Mouse (Mus musculus) embryonic facial prominence, embryonic 11.5 days (tissue): ENCODE data around the gene Hormad2. TPM values are rescaled to one million over a fixed set of nuclear protein-coding genes. Genes with fewer than 3 reads are reported as not detected.

ENCODE experiments used
- ATAC-seq: fragments of 200-750 bp; cut with Nextera tagmentation; replicated peaks from 2 replicates; pipeline ENCODE4 v1.8.0; 2017; ENCODE audit warnings: low read depth; ENCODE audit not compliant: insufficient number of reproducible peaks, low FRiP score, low TSS enrichment
- DNase-seq: peaks from one replicate; pipeline ENCODE4 v3.0.0-alpha.2; 2015; ENCODE audit warnings: low spot score
- H3K27ac ChIP-seq: fragments of 300-500 bp; sonication (generic); replicated peaks from 2 replicates; pipeline ENCODE4 v1.5.1; 2014; ENCODE audit warnings: mild to moderate bottlenecking, low read depth, low read length, control low read depth
- H3K27me3 ChIP-seq: fragments of 300-500 bp; sonication (generic); 2 replicates; pipeline ENCODE4 v1.6.1; 2014; ENCODE audit warnings: mild to moderate bottlenecking, low read length, moderate library complexity, mixed read lengths; ENCODE audit not compliant: control insufficient read depth, insufficient read depth
- H3K36me3 ChIP-seq: fragments of 300-500 bp; sonication (generic); replicated peaks from 2 replicates; pipeline ENCODE4 v1.6.1; 2014; ENCODE audit warnings: low read depth, mild to moderate bottlenecking, low read length, moderate library complexity, mixed read lengths; ENCODE audit not compliant: control insufficient read depth, insufficient read depth
- H3K4me1 ChIP-seq: fragments of 300-500 bp; sonication (generic); 2 replicates; pipeline ENCODE4 v1.6.1; 2014; ENCODE audit warnings: low read length, mixed read lengths; ENCODE audit not compliant: control insufficient read depth, insufficient read depth
- H3K4me2 ChIP-seq: fragments of 300-500 bp; sonication (generic); 2 replicates; pipeline ENCODE4 v1.6.1; 2014; ENCODE audit warnings: low read depth, mild to moderate bottlenecking, control low read depth, low read length, moderate library complexity
- H3K4me3 ChIP-seq: fragments of 300-500 bp; sonication (generic); 2 replicates; pipeline ENCODE4 v1.5.1; 2014; ENCODE audit warnings: low read depth, low read length, control low read depth
- H3K9ac ChIP-seq: fragments of 300-500 bp; sonication (generic); replicated peaks from 2 replicates; pipeline ENCODE4 v1.6.1; 2014; ENCODE audit warnings: mild to moderate bottlenecking, control low read depth, low read length
- H3K9me3 ChIP-seq: fragments of 300-500 bp; sonication (generic); replicated peaks from 2 replicates; pipeline ENCODE4 v1.6.1; 2016; ENCODE audit warnings: mild to moderate bottlenecking, low read length, inconsistent platforms, mixed read lengths; ENCODE audit not compliant: control insufficient read depth
- whole genome bisulfite sequencing: fragments of 180-500 bp; shearing (Covaris S2); extraction: QIAGEN DNeasy Blood & Tissue Kit; methylation state at CpG from one replicate; pipeline ENCODE4 v1.1.7; 2014; 5-methylcytosine and 5-hydroxymethylcytosine counted together
- polyA plus RNA-seq: library from polyadenylated mRNA; unstranded; fragments of >200 nt; fragmentation: Nextera tagmentation; extraction: Ambion mirVana; gene quantifications from 2 replicates; pipeline ENCODE4 v1.2.1, GENCODE M21; 2014

Gene Hormad2
- polyA plus RNA-seq, 1 experiment from 2014 or later = 0.56 TPM

DNA sequence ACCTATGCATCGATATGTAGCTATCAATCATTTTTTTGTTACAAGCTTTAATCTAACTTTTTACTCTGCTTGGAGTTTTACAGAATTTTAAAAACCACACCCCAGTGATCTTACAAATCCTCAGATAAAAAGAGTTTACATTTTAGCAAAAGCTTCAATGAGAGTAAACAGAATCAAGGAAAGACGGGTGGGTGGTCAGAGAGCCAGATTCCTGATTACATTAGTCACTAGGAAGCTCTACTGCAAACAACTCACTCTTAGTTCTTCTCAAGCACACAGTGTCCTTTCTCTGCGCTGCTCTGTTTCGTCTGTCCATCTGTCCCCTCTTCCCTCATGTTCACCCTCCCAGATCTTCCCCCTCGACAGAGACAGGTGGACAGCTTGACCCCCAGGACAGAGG, 123.6 kb downstream of the Hormad2 start:
- Histone ChIP-seq H3K9ac (no peak overlapping the region), H3K27me3 (no peaks in the 10 kb centered on the region), H3K36me3 (no peaks in the 10 kb centered on the region), H3K9me3 (no peaks in the 10 kb centered on the region), H3K4me3 (no peak overlapping the region), H3K27ac (no peak overlapping the region), H3K4me2 (no peak overlapping the region), H3K4me1 (no peaks in the 10 kb centered on the region)
- ATAC-seq (no peak), DNase-seq (no peak)
- WGBS = 69% methylated on average over 5 of the region's 5 CpGs

DNA sequence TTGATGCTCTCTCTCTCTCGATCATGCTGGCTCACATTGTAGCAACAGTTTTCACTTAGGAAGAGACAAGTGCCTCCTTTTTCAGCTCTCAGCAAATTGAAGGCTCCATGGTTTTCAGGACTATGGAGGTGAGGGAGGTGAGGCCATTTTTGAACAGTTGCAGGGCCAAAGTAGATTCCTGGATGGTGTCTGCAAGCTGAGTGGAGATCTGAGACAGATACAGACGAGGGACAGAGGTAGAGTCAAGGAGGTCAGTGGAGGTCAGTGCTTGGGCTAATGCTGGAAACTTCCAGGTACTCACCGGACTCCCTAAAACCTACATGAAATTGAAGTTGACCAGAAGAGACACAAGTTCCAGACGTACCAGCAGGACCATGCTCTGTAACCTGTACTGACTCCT, 128.7 kb downstream of the Hormad2 start:
- no peak overlapping the region for H3K4me2 ChIP-seq
- ATAC-seq (no peak), DNase-seq (no peak)
- H3K27me3 ChIP-seq = no peaks in the 10 kb centered on the region
- H3K4me3 ChIP-seq = no peak overlapping the region
- H3K36me3 ChIP-seq = no peaks in the 10 kb centered on the region
- no peak overlapping the region for H3K9ac ChIP-seq
- no peak overlapping the region for H3K27ac ChIP-seq
- no peaks in the 10 kb centered on the region for H3K9me3 ChIP-seq
- WGBS = 57% methylated on average over 4 of the region's 4 CpGs
- H3K4me1 ChIP-seq = peaks cover 5% of the 10 kb centered on the region; the same call in 1 of the 2 replicates

DNA sequence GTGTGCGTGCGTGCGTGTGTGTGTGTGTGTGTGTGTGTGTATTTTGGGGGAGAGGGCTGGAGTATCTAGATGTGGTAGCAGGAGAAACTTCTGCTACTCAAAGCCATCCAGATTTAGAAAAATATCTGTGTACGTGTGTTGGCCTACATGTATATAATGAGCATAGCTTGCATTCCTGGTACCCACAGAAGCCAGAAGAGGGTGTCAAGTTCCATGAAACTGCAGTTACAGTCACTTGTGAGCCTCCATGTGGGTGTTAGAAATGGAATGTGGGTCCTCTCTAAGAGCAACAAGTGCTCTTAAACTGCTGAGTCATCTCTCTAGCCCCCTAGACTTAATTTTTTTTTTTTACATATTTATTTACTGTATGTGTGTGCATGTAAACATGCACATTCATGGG, 130.6 kb downstream of the Hormad2 start:
- WGBS = 83% methylated on average over 4 of the region's 4 CpGs
- Histone ChIP-seq H3K9ac (no peak overlapping the region), H3K36me3 (no peaks in the 10 kb centered on the region), H3K27ac (no peak overlapping the region), H3K4me2 (no peak overlapping the region), H3K9me3 (no peaks in the 10 kb centered on the region), H3K4me1 (peaks cover 5% of the 10 kb centered on the region; the same call in 1 of the 2 replicates), H3K4me3 (no peak overlapping the region), H3K27me3 (no peaks in the 10 kb centered on the region)
- DNase-seq = peak; percentile 11
- ATAC-seq = no peak

DNA sequence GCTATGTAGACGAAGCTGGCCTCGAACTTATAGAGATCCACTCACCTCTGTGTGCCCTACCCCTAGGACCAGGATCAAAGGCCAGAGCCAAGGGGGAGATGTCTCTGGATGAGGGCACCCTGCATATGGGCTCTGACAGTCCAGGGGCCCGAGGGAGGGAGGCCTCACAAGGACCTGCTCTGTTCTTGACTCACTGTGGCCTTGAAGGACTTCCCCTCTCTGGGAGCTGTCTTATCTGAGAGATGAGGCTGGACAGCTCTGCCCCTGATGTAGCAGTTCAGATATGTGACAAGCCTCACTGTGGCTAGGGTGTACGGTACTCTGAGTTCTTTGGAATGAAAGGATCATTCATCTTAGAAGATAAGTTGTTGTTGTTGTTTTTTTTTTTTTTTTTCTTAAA, 131.3 kb downstream of the Hormad2 start:
- ATAC-seq (no peak), DNase-seq (no peak)
- Histone ChIP-seq H3K4me2 (no peak overlapping the region), H3K27me3 (no peaks in the 10 kb centered on the region), H3K36me3 (no peaks in the 10 kb centered on the region), H3K27ac (no peak overlapping the region), H3K4me3 (no peak overlapping the region), H3K4me1 (peaks cover 5% of the 10 kb centered on the region; the same call in 1 of the 2 replicates), H3K9me3 (no peaks in the 10 kb centered on the region), H3K9ac (no peak overlapping the region)
- WGBS = 74% methylated on average over 4 of the region's 4 CpGs

DNA sequence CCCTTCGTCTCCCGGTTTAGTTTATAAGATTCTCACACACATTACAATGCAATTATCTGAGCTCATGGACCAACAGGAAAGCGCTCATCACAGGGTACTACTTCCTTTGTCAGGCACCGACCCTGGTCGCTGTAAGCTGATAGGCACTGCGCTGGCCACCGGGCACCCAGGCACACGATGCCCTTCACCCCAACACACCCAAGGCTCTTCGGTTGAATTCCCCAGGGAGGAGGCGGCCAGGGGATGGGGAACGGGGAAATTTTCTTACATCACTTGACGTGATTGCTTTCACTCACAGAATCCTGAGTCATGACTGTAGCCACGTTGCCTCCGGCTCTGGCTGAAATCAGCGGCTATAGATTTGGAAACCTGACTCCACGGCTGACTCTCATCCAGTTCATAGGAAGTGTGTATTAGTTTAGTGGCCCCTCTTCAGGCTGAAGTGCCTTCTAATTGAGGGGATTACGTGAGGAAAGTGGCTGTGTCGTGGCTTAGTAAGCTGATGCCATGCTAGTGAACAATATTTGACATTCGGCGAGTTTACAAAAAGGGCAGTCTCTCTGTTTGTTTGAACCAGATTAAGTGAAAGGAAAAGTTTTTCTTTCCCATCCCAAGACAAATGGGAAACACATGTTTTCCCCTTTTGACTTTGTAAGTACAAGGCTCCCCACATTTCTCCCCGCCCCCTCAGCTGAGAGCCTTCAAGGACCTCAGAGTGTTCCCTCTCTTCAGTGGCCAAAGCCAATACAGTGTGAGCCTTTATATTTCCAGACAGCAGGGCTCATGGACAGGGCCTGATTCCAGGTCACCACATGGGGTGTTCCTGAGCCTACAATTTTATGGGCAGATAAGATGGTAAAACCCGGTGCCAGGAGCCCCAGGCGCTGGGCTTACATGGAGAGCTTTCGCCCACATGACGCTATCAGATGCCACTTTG, 132.1 kb downstream of the Hormad2 start:
- Histone ChIP-seq H3K27me3 (no peaks in the 10 kb centered on the region), H3K27ac (peak overlapping the region; percentile 70), H3K9ac (peak overlapping the region; percentile 39)

DNA sequence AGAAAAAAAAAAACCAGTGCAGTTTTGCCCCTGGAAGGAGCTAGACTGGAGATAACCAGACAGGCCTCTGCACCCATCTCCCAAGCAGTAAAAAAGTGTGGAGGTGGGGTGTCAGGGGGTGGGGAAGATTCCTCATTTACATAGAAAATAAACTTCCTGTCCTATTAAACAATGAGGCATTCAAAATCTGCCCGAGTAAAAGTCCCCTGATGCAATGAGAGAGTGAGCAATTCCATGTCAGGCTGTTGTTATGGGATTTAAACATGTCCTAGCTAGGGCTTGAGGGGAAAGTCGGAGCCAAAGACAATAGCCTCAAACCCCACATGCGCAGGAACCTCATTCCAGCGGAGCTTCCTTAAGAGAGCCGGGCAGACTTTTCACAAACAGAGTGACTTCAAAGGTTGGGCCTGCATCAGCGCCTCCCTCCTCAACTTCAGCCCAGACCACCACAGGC, 132.8 kb downstream of the Hormad2 start:
- H3K4me3 ChIP-seq = 0 out of 2 replicates have a peak overlapping the region, but pooled peaks have one; percentile 6
- 5% methylated on average over 6 of the region's 6 CpGs for WGBS
- H3K4me2 ChIP-seq = peak overlapping the region; percentile 41
- H3K9me3 ChIP-seq = no peaks in the 10 kb centered on the region
- H3K36me3 ChIP-seq = no peaks in the 10 kb centered on the region
- peak overlapping the region; percentile 70 for H3K27ac ChIP-seq
- DNase-seq = peak; percentile 56
- no peak for ATAC-seq
- no peaks in the 10 kb centered on the region for H3K27me3 ChIP-seq
- H3K4me1 ChIP-seq = peaks cover 5% of the 10 kb centered on the region; the same call in 1 of the 2 replicates
- peak overlapping the region; percentile 39 for H3K9ac ChIP-seq

More for the DNA sequence above, 132.1 kb downstream of the Hormad2 start:
- peaks cover 5% of the 10 kb centered on the region; the same call in 1 of the 2 replicates for H3K4me1 ChIP-seq
- ATAC-seq = peak; percentile 82
- H3K4me3 ChIP-seq = 0 out of 2 replicates have a peak overlapping the region, but pooled peaks have one; percentile 6
- 20% methylated on average over 25 of the region's 25 CpGs for WGBS
- peak overlapping the region; percentile 41 for H3K4me2 ChIP-seq
- peak; percentile 94 for DNase-seq
- H3K36me3 ChIP-seq = no peaks in the 10 kb centered on the region
- H3K9me3 ChIP-seq = no peaks in the 10 kb centered on the region

DNA sequence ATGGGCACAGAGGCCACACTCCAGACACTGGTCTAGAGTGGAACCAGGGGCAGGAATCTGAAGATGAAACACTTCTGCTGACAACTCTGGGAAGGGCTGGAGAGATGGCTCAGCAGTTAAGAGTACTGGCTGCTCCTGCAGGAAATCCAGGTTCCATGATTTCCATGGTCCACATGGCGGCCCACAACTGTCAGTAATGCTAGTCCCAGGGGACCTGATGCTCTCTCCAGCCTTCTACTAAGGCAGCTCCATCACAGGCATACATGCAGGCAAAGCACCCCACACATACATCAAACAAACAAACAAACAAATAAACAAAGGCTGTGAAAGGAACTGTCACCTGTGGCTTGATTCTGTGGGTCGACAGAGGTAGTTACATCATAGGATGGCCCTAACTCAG, 134.8 kb downstream of the Hormad2 start:
- WGBS = 59% methylated on average over 2 of the region's 2 CpGs
- Histone ChIP-seq H3K9ac (no peak overlapping the region), H3K27ac (no peak overlapping the region), H3K4me1 (peaks cover 9% of the 10 kb centered on the region; the same call in 1 of the 2 replicates), H3K27me3 (no peaks in the 10 kb centered on the region), H3K9me3 (no peaks in the 10 kb centered on the region), H3K4me2 (no peak overlapping the region), H3K36me3 (no peaks in the 10 kb centered on the region), H3K4me3 (no peak overlapping the region)
- peak; percentile 15 for DNase-seq
- ATAC-seq = no peak

DNA sequence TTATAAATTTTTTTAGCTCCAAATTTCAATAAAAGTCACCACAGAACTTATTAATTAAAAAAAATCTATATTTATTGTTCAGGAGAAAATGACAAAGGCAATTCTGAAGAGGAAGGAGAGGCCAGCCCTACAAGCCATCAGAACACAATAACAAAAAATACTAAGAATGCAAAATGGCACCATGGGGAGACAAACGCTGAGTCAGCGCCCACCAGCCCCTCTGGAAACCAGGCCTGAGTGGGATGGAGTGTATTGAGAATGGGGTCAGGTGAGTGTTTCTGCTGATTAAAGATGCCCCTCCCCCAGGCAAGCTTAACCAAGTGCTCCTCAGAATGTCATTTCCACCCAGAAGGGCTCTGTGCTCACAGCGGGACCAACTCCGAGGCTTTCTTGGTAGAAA, 135.8 kb downstream of the Hormad2 start:
- DNase-seq (no peak), ATAC-seq (no peak)
- H3K9ac ChIP-seq = no peak overlapping the region
- WGBS = 81% methylated on average over 4 of the region's 4 CpGs
- no peak overlapping the region for H3K4me2 ChIP-seq
- no peaks in the 10 kb centered on the region for H3K9me3 ChIP-seq
- H3K4me3 ChIP-seq = no peak overlapping the region
- no peaks in the 10 kb centered on the region for H3K27me3 ChIP-seq
- H3K4me1 ChIP-seq = peaks cover 9% of the 10 kb centered on the region; the same call in 1 of the 2 replicates
- H3K27ac ChIP-seq = no peak overlapping the region
- H3K36me3 ChIP-seq = no peaks in the 10 kb centered on the region
